Mouse (Mus musculus): ENCODE results near the gene Art5. TPM values are rescaled to one million over a fixed set of nuclear protein-coding genes. Genes with fewer than 3 reads are reported as not detected.
A peak's percentile ranks its signal among the peaks of the same experiment; 100 is the strongest.

Art5 gene
- not detected for total RNA-seq (2021)

DNA sequence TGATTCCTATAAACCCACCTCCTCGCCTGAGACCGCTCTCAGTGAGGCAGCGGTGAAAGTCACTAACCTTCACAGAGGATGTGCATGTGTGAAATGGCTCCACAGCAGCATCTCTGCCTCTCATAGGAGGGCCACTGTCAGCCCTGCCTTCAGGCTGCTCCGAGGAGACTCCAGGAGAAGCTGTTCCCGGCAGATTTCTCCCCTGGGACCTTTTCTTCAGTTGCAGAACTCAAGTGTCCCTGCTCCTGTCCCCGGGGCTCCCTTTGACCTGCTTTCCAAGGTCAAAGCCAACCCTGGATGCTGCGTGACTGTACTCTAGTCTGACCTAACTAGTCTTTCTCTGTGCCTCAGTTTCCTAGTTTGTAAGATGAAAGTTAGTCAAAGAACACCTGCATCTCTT is at the start of gene Art5:
Gene Art5 (minus strand): TSS at position 319 of the 400 bp plus-strand sequence.
- intact Hi-C loops (cut with DNase I): no loop called here
- DNase-seq (ENCODE audit: extremely low spot score in 1 of 2, low spot score in 2 of 2): peak in 1 of 2 experiments; percentile 12

DNA sequence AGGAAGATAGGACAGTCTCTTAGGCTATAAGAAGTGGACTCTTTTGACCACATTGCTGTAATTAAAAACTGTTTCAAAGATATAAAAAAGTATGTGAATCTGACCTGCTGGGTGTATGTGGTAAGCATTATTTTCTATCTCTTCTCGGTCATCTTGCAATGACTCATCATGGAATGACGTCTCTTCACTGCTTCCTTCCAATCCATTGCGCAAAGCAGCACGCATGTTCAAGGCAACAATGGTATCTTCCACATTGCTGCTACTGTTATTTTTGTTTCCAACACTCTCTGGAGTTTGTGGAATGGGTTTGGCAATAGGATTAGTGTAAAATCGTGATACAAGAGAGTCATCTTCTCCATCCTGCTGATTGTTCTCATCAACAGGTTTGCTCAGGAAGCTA is 44.4 kb upstream of the Art5 start:
- DNase-seq (ENCODE audit: extremely low spot score in 1 of 2, low spot score in 2 of 2): no peak
- intact Hi-C loops (cut with DNase I): no loop called here

DNA sequence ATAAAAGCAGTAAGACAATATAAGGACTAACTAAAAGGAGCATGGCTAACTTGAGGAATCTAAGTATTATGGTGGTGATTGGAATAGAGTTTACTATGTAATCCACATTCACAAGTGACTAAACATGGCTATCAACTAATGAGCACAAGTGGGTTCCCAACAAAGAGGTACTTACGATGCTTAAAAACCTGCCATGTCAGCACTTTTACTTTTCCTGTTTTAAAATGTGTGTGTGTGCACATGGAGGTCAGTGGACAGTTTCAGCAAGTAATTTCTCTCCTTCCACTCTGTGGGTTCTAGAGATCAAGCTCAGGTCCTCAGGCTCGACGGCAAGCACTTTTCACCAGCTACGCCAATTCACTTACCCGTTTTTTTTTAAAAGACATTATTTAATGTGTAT is 28.6 kb upstream of the Art5 start:
- DNase-seq (ENCODE audit: extremely low spot score in 1 of 2, low spot score in 2 of 2): no peak
- intact Hi-C loops (cut with DNase I): no loop called here

DNA sequence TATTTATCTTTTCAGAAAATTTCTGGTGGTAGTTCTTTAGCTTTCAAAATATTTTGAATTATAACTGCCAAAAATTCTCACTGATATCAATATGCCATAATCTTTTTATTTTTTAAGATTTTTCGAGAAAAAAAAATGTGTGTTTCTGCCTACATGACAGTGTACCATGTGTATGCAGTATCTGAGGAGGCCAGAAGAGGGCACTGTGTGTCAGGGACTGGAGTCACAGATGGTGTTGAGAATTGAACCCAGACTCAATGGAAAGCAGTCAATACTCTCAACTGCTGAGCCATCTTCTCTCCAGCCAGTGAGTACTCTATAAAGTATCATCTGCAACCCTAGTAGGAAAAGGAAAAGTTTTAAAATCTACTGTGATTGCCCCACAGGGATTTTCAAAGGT is 28.2 kb upstream of the Art5 start:
- intact Hi-C loops (cut with DNase I): no loop called here
- DNase-seq (ENCODE audit: extremely low spot score in 1 of 2, low spot score in 2 of 2): no peak

DNA sequence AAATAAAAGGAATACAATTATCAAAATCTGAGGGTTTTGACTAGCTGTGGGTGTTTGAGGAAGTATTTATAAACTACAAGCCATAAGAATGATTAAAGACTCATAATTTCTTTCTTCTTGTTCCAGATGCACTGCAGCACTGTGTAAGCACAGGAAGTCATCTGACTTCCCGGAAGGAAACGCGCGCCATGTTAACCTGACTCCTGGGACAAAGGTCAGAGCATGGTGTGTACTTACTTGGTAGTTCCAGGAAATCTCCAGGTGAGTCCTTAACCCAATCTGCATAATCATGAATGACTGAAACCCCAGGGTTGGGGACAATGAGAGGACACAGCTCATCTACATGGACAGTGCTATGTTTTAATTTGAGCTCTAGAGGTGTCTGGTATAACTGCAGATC is 23.1 kb upstream of the Art5 start:
- peak in 1 of 2 experiments; percentile 42 for DNase-seq (ENCODE audit: extremely low spot score in 1 of 2, low spot score in 2 of 2)
- intact Hi-C loops (cut with DNase I): no loop called here

DNA sequence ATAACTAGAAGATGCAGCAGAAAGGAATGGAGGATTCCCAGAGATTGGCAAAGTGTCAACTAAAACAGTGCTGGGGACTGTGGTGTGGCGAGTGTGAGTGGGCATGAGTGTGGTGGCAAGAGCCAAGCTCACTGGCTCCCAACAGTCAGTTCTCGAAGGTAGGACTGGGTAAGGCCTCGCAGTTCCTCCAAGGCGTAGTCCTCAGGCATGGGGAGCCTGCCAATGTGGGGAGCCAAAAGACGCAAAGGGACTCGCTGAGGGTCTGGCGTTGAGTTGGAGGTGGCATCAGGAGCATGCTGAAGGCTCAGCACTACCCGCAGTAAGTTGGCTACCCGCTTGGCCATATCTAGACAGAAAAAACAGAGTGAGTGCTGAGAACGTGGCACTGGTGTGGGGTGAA is 11.0 kb upstream of the Art5 start:
- no peak for DNase-seq (ENCODE audit: extremely low spot score in 1 of 2, low spot score in 2 of 2)
- intact Hi-C loops (cut with DNase I): no loop called here

DNA sequence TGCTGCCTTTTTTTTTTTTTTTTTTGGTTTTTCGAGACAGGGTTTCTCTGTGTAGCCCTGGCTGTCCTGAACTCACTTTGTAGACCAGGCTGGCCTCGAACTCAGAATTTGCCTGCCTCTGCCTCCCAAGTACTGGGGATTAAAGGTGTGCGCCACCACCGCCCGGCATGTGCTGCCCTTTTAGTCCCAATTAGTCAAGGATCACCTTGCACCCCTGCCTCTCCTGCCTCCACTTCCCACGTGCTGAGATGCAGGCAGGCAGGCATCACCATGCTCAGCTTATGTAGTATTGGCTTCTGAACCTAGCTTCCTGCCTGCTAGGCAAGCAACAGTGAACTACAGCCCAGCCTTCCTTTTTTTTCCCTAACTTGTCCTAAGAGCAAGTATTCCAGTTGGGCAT is 8.1 kb upstream of the Art5 start:
- DNase-seq (ENCODE audit: extremely low spot score in 1 of 2, low spot score in 2 of 2): no peak
- intact Hi-C loops (cut with DNase I): no loop called here

DNA sequence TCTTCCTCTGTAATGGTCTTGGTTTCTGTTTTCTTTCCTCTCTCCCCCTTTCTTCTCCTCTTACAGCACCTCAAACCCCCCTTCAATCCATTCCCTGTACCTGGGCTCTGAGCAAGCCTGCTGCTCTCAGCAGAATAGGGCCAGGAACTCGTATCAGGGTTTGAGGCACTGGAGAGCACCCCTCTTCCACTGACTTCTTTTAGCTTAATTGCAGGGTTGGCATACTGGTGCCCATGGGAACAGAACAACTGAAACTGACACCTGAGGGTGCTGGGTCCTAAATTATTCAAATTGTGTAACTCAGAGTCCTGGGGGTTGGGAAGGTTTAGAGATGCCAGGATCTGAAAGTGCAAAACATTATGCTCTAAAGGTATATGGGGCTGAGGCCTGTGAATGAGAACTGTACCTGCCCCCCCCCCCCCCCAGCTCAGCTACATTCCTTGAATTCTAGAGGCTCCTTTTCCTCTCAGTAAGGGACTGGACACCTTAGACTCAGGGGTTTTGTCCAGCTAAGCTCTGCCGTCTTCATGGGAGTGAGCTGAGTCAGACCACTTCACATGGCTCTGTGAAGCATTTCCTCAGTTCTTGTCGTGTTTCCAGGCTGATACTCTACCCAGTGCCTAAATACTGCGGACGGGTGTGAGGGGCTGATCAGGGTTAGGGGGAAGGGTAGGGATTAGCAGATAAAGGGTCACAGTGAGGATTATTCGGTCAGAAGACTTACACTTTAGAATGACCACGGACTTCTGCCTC is 7.5 kb upstream of the Art5 start, which contains the start of gene Chrna10:
Gene Chrna10 (minus strand): TSS at position 250 of the 753 bp plus-strand sequence.
- no peak for DNase-seq (ENCODE audit: extremely low spot score in 1 of 2, low spot score in 2 of 2)
- intact Hi-C loops (cut with DNase I): no loop called here

DNA sequence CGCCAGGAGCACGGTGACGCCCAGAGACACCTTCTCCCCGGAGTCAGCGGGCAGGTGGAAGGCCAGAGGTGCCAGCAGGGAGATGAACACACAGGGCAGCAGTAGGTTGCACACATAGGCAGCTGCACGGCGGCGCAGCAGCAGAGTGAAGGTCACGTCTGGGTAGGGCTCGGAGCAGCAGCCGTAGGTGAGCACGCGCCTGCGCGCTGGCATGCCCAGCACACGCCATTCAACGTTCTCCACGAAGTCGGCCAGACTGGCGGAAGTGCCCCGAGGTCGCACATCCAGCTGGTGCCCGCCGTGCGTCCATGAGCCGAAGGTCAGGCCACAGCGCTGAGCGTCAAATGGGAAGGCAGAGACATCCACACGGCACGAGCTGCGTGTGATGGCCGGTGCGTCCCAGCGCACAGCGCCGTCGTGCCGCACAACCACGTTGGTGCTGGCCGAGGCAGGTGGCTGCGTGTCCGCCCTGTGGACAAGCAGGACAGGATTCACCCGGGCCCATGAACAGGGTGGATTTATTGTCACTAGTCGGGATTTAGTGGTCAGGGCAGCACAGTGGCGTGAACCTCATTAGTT is 4.0 kb upstream of the Art5 start:
- DNase-seq (ENCODE audit: extremely low spot score in 1 of 2, low spot score in 2 of 2): no peak
- intact Hi-C loops (cut with DNase I): no loop called here

DNA sequence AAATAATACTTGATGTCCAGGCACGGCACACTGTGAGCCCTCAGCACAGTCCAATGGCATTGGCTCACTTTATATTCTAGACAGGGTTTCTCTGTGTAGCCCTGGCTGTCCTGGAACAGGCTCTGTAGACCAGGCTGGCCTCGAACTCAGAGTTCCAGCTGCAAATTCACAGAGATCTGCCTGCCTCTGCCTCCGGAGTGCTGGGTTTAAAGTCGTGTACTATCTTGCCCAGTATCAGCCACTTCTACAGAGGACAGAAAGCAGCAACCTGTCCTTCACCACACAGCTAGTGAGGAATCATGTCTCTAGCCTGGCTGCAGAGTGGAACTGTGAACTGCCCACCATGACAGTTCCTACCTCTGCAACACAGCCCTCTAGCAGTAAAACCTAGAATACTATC is 457 bp upstream of the Art5 start:
- intact Hi-C loops (cut with DNase I): no loop called here
- DNase-seq (ENCODE audit: extremely low spot score in 1 of 2, low spot score in 2 of 2): no peak

DNA sequence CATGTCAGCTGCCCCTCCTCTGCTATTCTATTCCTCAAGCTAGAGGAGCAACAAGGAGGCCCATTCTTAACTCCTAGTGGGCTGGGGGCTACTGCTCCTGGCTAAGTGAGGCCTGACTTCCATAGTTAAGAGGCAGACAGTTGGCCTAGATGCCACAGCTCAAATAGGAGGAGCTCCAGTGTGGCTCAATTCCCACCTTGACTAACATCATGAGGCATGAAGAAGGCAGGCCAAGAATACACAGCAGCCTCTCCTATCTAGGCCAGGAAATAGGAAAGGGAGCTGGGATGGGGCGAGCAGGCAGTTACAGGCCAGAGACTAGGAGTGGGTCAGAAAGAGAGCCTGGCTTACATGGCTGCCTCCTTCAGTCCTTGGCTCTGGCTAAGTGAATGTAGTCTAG is 1.1 kb downstream of the Art5 start:
- intact Hi-C loops (cut with DNase I): no loop called here

DNA sequence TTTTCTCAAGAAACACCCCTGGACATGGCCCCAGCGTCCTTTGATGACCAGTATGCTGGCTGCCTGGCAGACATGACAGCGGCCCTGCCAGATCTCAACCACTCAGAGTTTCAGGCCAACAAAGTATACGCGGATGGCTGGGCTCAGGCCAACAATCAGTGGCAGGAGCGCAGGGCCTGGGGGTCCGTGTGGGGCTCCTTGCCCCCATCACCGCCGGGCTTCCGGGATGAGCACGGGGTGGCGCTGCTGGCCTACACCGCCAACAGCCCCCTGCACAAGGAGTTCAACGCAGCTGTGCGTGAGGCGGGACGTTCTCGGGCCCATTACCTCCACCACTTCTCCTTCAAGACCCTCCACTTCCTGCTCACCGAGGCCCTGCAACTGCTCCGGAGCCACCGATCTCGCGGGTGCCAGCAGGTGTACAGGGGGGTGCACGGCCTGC is 2.6 kb downstream of the Art5 start:
- intact Hi-C loops (cut with DNase I): no loop called here
- peak in 1 of 2 experiments; percentile 45 for DNase-seq (ENCODE audit: extremely low spot score in 1 of 2, low spot score in 2 of 2)

More for the DNA sequence above, 1.1 kb downstream of the Art5 start:
- peak in 1 of 2 experiments; percentile 7 for DNase-seq (ENCODE audit: extremely low spot score in 1 of 2, low spot score in 2 of 2)

DNA sequence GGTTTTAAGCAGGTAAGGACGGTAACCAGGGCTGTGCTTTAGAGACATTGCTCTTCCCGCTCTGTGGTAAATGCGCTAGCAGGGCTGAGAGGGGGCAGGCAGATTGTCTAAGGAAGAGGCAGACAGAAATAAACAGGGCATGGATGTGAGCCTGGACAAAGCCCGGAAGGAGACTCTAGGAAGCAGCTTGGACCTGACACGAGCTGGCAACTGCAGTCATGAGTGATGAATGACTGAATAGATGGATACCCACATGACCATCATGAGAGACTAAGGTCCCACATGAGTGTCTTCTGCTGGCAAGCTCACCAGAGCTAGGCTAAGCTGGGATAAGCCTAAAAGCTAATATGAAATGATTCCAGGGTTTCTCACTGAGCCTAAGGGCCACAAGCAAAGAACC is 5.2 kb downstream of the Art5 start:
- DNase-seq (ENCODE audit: extremely low spot score in 1 of 2, low spot score in 2 of 2): no peak
- intact Hi-C loops (cut with DNase I): no loop called here

DNA sequence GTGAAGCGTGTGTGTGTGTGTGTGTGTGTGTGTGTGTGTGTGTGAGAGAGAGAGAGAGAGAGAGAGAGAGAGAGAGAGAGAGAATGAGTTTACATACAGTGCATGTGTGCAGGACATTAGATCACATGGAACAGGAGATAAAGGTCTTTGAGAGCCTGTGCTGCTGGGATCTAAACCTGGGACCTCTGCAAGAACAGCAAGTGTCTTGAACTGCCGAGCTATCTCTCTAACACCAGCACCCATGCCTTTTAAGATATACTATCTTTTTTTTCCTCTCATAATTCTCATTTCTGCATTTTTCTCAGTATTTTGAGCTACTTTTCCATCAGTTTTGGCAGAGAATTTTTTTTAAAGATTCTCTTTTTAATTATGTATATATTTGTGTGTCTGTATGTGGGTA is 5.7 kb downstream of the Art5 start:
- intact Hi-C loops (cut with DNase I): no loop called here
- DNase-seq (ENCODE audit: extremely low spot score in 1 of 2, low spot score in 2 of 2): no peak

DNA sequence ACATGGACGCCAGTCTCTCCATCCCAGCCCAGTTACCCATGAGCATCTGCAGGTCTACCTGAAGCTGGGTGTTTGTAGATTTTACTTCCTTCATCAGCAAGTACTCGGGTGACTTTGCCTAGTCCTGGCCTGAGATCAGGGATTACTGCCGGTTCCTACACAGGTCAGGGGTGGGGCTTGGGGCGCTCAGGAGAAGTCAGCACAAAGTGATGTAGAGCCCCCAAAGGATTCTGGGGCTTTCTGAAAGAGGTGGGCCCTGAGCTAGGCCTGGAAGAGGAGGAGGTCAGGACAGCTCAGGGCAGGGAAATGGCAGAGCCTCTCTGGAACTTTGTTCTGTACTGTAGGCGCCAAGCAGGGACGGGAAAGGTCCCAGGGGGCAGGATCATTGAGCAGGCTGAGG is 6.6 kb downstream of the Art5 start:
- intact Hi-C loops (cut with DNase I): no loop called here

DNA sequence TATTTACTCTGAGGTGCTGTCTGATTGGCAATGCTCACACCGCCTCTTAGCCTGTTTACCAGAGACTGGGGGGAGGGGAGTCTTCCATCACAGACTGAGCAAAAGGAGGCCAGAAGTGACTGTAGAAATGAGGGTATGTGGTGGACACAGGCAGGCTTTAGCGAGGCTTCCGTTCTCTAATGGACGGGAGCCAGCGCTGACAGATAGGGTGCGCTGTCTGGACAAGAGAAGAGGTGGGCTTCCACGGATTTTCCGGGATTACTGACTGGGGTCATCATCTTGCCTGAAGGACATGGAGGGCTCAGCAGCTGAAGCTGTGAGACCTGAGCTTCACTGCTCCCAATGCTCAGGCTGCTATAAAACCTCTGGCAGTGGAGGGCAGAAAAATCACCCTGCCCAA is 7.0 kb downstream of the Art5 start:
- intact Hi-C loops (cut with DNase I): no loop called here
- no peak for DNase-seq (ENCODE audit: extremely low spot score in 1 of 2, low spot score in 2 of 2)

More for the DNA sequence above, 6.6 kb downstream of the Art5 start:
- DNase-seq (ENCODE audit: extremely low spot score in 1 of 2, low spot score in 2 of 2): no peak

DNA sequence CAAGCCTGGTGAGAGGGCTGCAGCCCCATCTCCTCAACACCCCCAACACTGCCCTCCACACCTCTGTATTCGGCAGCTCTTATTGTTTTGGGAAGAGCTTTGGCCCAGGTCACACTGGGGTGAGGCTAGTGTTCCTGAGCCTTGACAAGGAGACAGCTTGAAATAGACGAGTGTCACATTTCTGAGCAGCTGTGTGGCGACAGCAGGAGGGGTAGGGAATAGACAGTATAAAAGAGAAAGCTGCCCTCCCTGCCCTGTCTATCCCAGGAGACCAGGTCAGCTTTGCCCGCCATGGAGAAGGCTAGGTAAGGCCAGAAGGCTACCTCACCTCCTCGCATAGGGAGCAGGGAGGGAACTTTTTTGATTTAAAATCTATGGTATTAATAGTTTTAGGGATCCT is 7.8 kb downstream of the Art5 start, which contains the start of gene Art1:
Gene Art1 (plus strand): TSS at position 257 of the 400 bp plus-strand sequence.
- no peak for DNase-seq (ENCODE audit: extremely low spot score in 1 of 2, low spot score in 2 of 2)
- intact Hi-C loops (cut with DNase I): no loop called here

DNA sequence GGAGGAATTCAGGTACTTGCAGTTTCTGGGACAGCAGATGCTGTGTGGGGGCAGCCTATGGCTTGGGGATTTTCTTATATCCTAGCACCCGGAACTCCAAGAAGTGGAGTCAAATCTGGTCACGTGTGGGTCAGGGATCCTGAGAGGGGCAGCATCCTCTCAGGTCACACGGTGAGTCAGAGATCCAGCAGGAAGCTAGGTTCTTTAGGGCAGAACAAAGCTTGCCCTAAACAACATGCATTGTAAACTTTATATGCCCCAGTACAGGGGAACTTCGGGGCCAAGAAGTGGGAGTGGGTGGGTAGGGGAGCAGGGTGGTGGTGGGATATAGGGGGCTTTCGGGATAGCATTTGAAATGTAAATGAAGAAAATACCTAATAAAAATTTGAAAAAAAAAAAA is 8.4 kb downstream of the Art5 start:
- DNase-seq (ENCODE audit: extremely low spot score in 1 of 2, low spot score in 2 of 2): no peak
- intact Hi-C loops (cut with DNase I): no loop called here

DNA sequence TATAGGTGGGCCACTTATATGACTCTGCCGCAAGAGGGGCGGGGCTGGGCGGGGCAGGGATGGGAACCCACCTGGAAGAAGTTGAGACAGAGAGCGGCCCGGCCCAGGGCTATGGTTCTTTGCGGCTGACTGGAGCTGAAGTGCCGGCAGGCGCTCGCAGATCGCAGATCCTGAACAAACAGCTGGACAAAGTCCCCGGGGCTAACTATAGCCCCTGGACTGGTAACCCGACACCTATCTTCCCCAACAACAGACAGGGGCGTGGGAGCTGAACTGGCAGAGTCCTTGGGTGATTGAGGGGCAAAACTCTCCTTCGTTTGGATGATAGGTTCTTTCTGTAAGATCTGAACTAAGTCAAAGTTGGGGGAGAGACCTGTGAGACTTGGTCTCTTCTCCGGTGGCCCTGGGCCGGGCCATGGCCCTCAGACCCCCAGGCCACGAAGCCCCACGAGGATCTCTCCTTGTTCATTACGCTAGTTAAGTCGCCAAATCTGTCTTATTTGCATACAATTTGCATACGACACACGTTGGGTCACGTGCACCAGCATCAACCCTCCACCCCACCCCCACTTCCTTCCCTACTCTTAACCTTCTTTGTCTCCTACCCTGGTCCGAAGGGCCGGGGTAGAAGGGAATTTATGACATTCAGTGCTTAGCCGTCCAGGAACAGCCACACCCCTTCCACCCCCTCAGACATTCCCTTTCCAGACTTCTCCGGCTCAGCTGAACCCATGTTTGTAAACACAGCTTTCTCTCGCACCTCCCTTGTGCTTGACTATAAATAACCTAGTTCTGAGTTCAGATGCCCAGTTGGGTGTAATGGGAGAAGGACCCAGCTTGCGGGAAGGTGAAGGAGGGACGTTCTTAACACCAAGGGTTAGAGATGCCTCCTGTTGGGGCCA is 9.3 kb downstream of the Art5 start:
- no peak for DNase-seq (ENCODE audit: extremely low spot score in 1 of 2, low spot score in 2 of 2)
- intact Hi-C loops (cut with DNase I): no loop called here

DNA sequence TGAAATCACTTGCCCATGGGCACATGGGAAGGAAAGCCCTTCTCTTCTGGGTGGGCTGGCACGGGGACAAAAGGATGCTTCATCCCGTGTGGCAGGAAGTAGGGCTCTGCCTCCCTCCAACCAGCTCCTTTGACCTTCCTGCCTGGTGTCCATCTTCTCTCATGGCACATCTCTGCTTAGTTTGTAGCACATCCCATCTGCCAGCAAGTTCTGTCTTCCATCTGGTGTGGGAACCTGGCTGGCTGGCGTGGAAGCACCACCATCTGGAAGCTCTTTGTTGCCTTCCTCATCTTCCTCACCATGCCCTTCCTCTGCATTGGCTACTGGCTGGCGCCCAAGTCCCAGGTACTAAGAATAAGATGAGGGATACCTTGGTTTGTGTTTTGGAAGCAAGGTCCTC is 22.0 kb downstream of the Art5 start:
- DNase-seq (ENCODE audit: extremely low spot score in 1 of 2, low spot score in 2 of 2): no peak
- intact Hi-C loops (cut with DNase I): no loop called here
